ENCODE assay signal across 7 mouse cellular contexts in genomic region chr11:109331424-109331824, GRCm38 (mm10). TPM values are rescaled to one million over a fixed set of nuclear protein-coding genes. Genes with fewer than 3 reads are reported as not detected.
A peak's percentile ranks its signal among the peaks of the same experiment; 100 is the strongest.
DNase-seq lines count a peak whose midpoint lies in the region; ATAC-seq and TF ChIP-seq lines count a peak whose summit lies in the region.

No protein-coding gene starts in this region.

- no peaks in the 10 kb centered on the region for H3K9me3 ChIP-seq in embryonic facial prominence, embryonic 11.5 days (replicated peaks; ENCODE audit: control insufficient read depth, low read length)
- H3K9me3 ChIP-seq in limb, embryonic 12.5 days: no peaks in the 10 kb centered on the region
- H3K9me3 ChIP-seq in midbrain, embryonic 15.5 days: no peaks in the 10 kb centered on the region

- H3K27ac ChIP-seq in embryonic facial prominence, embryonic 11.5 days (replicated peaks; ENCODE audit: low read depth, low read length): no peak overlapping the region
- H3K27ac ChIP-seq in limb, embryonic 12.5 days: no peak overlapping the region
- no peak overlapping the region for H3K27ac ChIP-seq in midbrain, embryonic 15.5 days
- peak overlapping the region; percentile 43; the same call in 1 of the 2 replicates for H3K27ac ChIP-seq in spleen, adult 2 months (ENCODE audit: insufficient read depth, low read length)

- H3K36me3 ChIP-seq in embryonic facial prominence, embryonic 11.5 days (replicated peaks; ENCODE audit: control insufficient read depth, insufficient read depth, low read depth, low read length): no peaks in the 10 kb centered on the region
- no peaks in the 10 kb centered on the region for H3K36me3 ChIP-seq in limb, embryonic 12.5 days
- H3K36me3 ChIP-seq in midbrain, embryonic 15.5 days (replicated peaks): no peaks in the 10 kb centered on the region
- no peaks in the 10 kb centered on the region for H3K36me3 ChIP-seq in spleen, adult 2 months (ENCODE audit: control insufficient read depth, insufficient read depth, low read length)

- 0 out of 2 replicates have a peak overlapping the region, but pooled peaks have one; percentile 12 for H3K4me3 ChIP-seq in embryonic facial prominence, embryonic 11.5 days (ENCODE audit: low read depth, low read length)
- peak overlapping the region; percentile 25 for H3K4me3 ChIP-seq in limb, embryonic 12.5 days (replicated peaks)
- 0 out of 2 replicates have a peak overlapping the region, but pooled peaks have one; percentile 1 for H3K4me3 ChIP-seq in midbrain, embryonic 15.5 days
- peak overlapping the region; percentile 41; the same call in 1 of the 2 replicates for H3K4me3 ChIP-seq in spleen, adult 2 months (ENCODE audit: extremely low read depth, insufficient read depth, insufficient read length)

- DNase-seq in adrenal gland, postnatal 14 days: peak; percentile 97
- peak; percentile 97 for DNase-seq in embryonic facial prominence, embryonic 11.5 days (ENCODE audit: low spot score)
- peak; percentile 99 for DNase-seq in heart, adult 11 months
- DNase-seq in kidney, adult 18-20 months: peak; percentile 94
- peak; percentile 91 to 93 for DNase-seq in spleen, adult 2 months (ENCODE audit: low read depth in 1 of 2, low spot score in 2 of 2)

- no peak for TF ChIP-seq POLR2A in spleen, adult 2 months (IDR thresholded peaks at IDR 0.05; ENCODE audit: low read depth, low read length)

- peak; percentile 89; the same call in 1 of the 2 replicates for TF ChIP-seq CTCF in spleen, adult 2 months (IDR thresholded peaks at IDR 0.05; ENCODE audit: extremely low read depth, insufficient read depth, insufficient read length, insufficient replicate concordance)

- no peaks in the 10 kb centered on the region for H3K27me3 ChIP-seq in embryonic facial prominence, embryonic 11.5 days (ENCODE audit: control insufficient read depth, insufficient read depth, low read length)
- no peaks in the 10 kb centered on the region for H3K27me3 ChIP-seq in limb, embryonic 12.5 days
- no peaks in the 10 kb centered on the region for H3K27me3 ChIP-seq in midbrain, embryonic 15.5 days (replicated peaks)
- no peaks in the 10 kb centered on the region for H3K27me3 ChIP-seq in spleen, adult 2 months (ENCODE audit: control insufficient read depth, insufficient read depth, low read length)

- no peaks in the 10 kb centered on the region for H3K4me1 ChIP-seq in embryonic facial prominence, embryonic 11.5 days (ENCODE audit: control insufficient read depth, insufficient read depth, low read length)
- H3K4me1 ChIP-seq in limb, embryonic 12.5 days (replicated peaks): peaks cover 21% of the 10 kb centered on the region
- peaks cover 9% of the 10 kb centered on the region; the same call in 1 of the 2 replicates for H3K4me1 ChIP-seq in midbrain, embryonic 15.5 days
- H3K4me1 ChIP-seq in spleen, adult 2 months (ENCODE audit: control insufficient read depth, insufficient read depth, insufficient read length): peaks cover 3% of the 10 kb centered on the region; the same call in 1 of the 2 replicates

- peak overlapping the region; percentile 13; the same call in 1 of the 2 replicates for H3K9ac ChIP-seq in embryonic facial prominence, embryonic 11.5 days (replicated peaks; ENCODE audit: low read length)
- peak overlapping the region; percentile 35; the same call in 1 of the 2 replicates for H3K9ac ChIP-seq in limb, embryonic 12.5 days (replicated peaks)
- no peak overlapping the region for H3K9ac ChIP-seq in midbrain, embryonic 15.5 days

- peak; percentile 96 for ATAC-seq in embryonic facial prominence, embryonic 11.5 days (replicated peaks; ENCODE audit: insufficient number of reproducible peaks, low FRiP score, low TSS enrichment, low read depth)
- peak; percentile 89 for ATAC-seq in limb, embryonic 12.5 days (ENCODE audit: insufficient number of reproducible peaks, insufficient read depth, low FRiP score, low TSS enrichment, low read depth)
- ATAC-seq in midbrain, embryonic 15.5 days (replicated peaks): peak; percentile 90

- WGBS in embryonic facial prominence, embryonic 11.5 days: 5% methylated on average over 6 of the region's 6 CpGs
- WGBS in limb, embryonic 12.5 days: 5% methylated on average over 6 of the region's 6 CpGs
- WGBS in midbrain, embryonic 15.5 days: 5% methylated on average over 6 of the region's 6 CpGs
- WGBS in spleen, adult 2 months: 4% methylated on average over 6 of the region's 6 CpGs

- H3K4me2 ChIP-seq in embryonic facial prominence, embryonic 11.5 days (ENCODE audit: low read depth, low read length): peak overlapping the region; percentile 33
- peak overlapping the region; percentile 57 for H3K4me2 ChIP-seq in limb, embryonic 12.5 days
- H3K4me2 ChIP-seq in midbrain, embryonic 15.5 days: peak overlapping the region; percentile 41

RNA-seq across cellular contexts. Expression of gene Gna13, which starts 31.2 kb away (rescaled TPM):
- total RNA-seq in adrenal gland, postnatal 14 days (2021): 61.7 and 65.3 TPM in 2 replicates
- polyA plus RNA-seq in embryonic facial prominence, embryonic 11.5 days (2014; fragmentation: Nextera tagmentation; extraction: Ambion mirVana): 20.8 and 20.9 TPM in 2 replicates
- polyA plus RNA-seq in limb, embryonic 12.5 days (2016; fragmentation: Nextera tagmentation; extraction: Ambion mirVana): 20.3 and 22.2 TPM in 2 replicates
- polyA plus RNA-seq in midbrain, embryonic 15.5 days (2015; fragmentation: Nextera tagmentation; extraction: Ambion mirVana): 17.3 and 17.4 TPM in 2 replicates
- polyA plus RNA-seq in spleen, adult 2 months (2012; rRNA removed): 22.0 and 29.8 TPM in 2 replicates

RNA-seq across cellular contexts. Expression of gene Rgs9, which starts 33.5 kb away (rescaled TPM):
- total RNA-seq in adrenal gland, postnatal 14 days (2021): 4.5 and 7.4 TPM in 2 replicates
- 0.73 and 1.1 TPM in 2 replicates for polyA plus RNA-seq in embryonic facial prominence, embryonic 11.5 days (2014; fragmentation: Nextera tagmentation; extraction: Ambion mirVana)
- polyA plus RNA-seq in limb, embryonic 12.5 days (2016; fragmentation: Nextera tagmentation; extraction: Ambion mirVana): 4.1 and 5.7 TPM in 2 replicates
- polyA plus RNA-seq in midbrain, embryonic 15.5 days (2015; fragmentation: Nextera tagmentation; extraction: Ambion mirVana): 14.5 and 16.0 TPM in 2 replicates
- 1.8 and 2.0 TPM in 2 replicates for polyA plus RNA-seq in spleen, adult 2 months (2012; rRNA removed)
